Mouse (Mus musculus): Measurements from ENCODE around the gene Cpt1a.

The Cpt1a gene

GRCm38 (mm10) chr19:3424214-3424613 is 102.1 kb downstream of the Cpt1a start:
- DNase-seq (ENCODE audit: low spot score in 2 of 2), result no peak

- DNase-seq (ENCODE audit: low spot score in 2 of 2), result no peak
Observed at GRCm38 (mm10) chr19:3428057-3428830, 106.1 kb downstream of the Cpt1a start.

- DNase-seq (ENCODE audit: low spot score in 2 of 2), result no peak
Observed at GRCm38 (mm10) chr19:3429156-3429816, 107.2 kb downstream of the Cpt1a start.

- no peak for DNase-seq (ENCODE audit: low spot score in 2 of 2)
Observed at GRCm38 (mm10) chr19:3431066-3431465, 108.9 kb downstream of the Cpt1a start.

GRCm38 (mm10) chr19:3431969-3432368 is 109.8 kb downstream of the Cpt1a start:
- DNase-seq (ENCODE audit: low spot score in 2 of 2), result no peak

- DNase-seq (ENCODE audit: low spot score in 2 of 2), result no peak
Observed at GRCm38 (mm10) chr19:3434124-3434523, 112.0 kb downstream of the Cpt1a start.

GRCm38 (mm10) chr19:3434641-3435040 is 112.5 kb downstream of the Cpt1a start:
- no peak for DNase-seq (ENCODE audit: low spot score in 2 of 2)

All from spleen, postnatal 10 days (tissue).